Mouse (Mus musculus): Measurements from ENCODE around the gene Irf7. TPM values are rescaled to one million over a fixed set of nuclear protein-coding genes. Genes with fewer than 3 reads are reported as not detected.

Gene Irf7
- total and polyA plus RNA-seq, 3 experiments: 1.9 to 2.0 TPM; not detected in 1

DNA sequence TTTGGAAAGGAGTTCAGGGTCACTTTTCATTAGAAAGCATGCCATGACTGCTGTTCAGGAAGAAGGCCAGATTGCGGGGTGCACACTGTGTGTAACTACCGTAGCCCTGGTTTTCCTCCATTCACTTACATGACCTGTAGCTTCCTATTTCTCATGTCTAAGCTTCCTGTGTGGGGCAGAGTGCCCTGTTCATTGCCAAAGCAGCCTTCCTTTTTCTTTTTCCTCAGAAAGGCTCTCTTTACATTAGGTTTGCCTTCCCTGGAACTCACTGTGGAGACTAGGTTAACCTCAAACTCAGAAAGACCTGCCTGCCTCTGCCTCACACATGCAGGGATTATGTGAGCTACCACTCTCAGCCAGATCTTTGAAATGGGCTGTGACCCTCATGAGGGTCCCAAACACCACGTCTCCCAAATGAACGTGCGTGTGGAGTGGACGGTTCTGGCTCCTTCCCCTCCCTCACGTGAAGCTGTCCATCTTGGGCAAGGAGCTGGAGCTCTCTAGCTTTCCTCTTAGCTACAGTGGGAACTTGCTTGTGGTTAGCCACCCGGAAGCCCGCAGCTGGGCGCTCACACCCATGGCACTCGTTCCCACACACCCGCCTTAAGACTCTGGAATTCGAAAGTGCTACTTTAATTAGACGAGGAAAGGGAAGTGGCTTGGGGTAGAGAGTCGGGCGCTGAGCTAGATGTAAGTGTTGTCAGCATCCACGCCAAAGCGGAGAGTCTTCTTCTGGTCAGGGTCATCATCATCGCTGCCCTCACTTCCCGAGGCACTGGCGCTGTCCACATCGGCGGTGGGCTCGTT, 2.4 kb upstream of the Irf7 start:
- no peak for TF ChIP-seq ETS1 (IDR thresholded peaks at IDR 0.05; ENCODE audit: low read depth, low read length)
- no peak for TF ChIP-seq RCOR1 (IDR thresholded peaks at IDR 0.05; ENCODE audit: low read depth, low read length)
- TF ChIP-seq USF1 (IDR thresholded peaks at IDR 0.05; ENCODE audit: low read depth, low read length): no peak
- no peak for TF ChIP-seq USF2 (IDR thresholded peaks at IDR 0.05; ENCODE audit: borderline replicate concordance in 1 of 2, insufficient read depth in 1 of 2, low read depth in 1 of 2, low read length in 2 of 2)
- no peak for TF ChIP-seq MAX (IDR thresholded peaks at IDR 0.05; ENCODE audit: low read length)
- TF ChIP-seq BHLHE40 (IDR thresholded peaks at IDR 0.05; ENCODE audit: borderline replicate concordance, low read depth, low read length): no peak
- no peak for TF ChIP-seq JUND (IDR thresholded peaks at IDR 0.05; ENCODE audit: low read depth, low read length)
- no peak for TF ChIP-seq ZMIZ1 (IDR thresholded peaks at IDR 0.05; ENCODE audit: low read depth, low read length)
- TF ChIP-seq GATA1 (IDR thresholded peaks at IDR 0.05; ENCODE audit: low read depth, low read length): no peak
- no peak for TF ChIP-seq EP300 (IDR thresholded peaks at IDR 0.05; ENCODE audit: low read depth in 1 of 2, low read length in 2 of 2)
- no peaks in the 10 kb centered on the region for H3K79me2 ChIP-seq (ENCODE audit: control insufficient read depth, insufficient read depth, low read length, poor library complexity)
- H3K36me3 ChIP-seq (ENCODE audit: control insufficient read depth in 1 of 2, insufficient read depth in 2 of 2, low read length in 2 of 2): no peaks in the 10 kb centered on the region; a peak in 1 of 4 replicates
- no peak for DNase-seq (ENCODE audit: low read depth, low spot score)
- H3K27me3 ChIP-seq (ENCODE audit: control insufficient read depth in 1 of 2, insufficient read depth in 2 of 2, low read length in 2 of 2): no peaks in the 10 kb centered on the region
- H3K4me1 ChIP-seq (ENCODE audit: control insufficient read depth in 1 of 2, insufficient read depth in 2 of 2, low read length in 2 of 2): peaks cover 2 to 3% of the 10 kb centered on the region in 2 experiments; a peak in 2 of 4 replicates
- no peaks in the 10 kb centered on the region for H3K9me3 ChIP-seq (replicated peaks; ENCODE audit: insufficient read depth, low read length)
- H3K9ac ChIP-seq (ENCODE audit: control insufficient read depth, low read depth, low read length, poor library complexity, severe bottlenecking): no peak overlapping the region
- H3K4me3 ChIP-seq (ENCODE audit: control insufficient read depth in 1 of 2, insufficient read depth in 1 of 2, low read depth in 2 of 2, low read length in 2 of 2): no peak overlapping the region
- no peak overlapping the region for H3K27ac ChIP-seq (ENCODE audit: control insufficient read depth, low read depth, low read length)

DNA sequence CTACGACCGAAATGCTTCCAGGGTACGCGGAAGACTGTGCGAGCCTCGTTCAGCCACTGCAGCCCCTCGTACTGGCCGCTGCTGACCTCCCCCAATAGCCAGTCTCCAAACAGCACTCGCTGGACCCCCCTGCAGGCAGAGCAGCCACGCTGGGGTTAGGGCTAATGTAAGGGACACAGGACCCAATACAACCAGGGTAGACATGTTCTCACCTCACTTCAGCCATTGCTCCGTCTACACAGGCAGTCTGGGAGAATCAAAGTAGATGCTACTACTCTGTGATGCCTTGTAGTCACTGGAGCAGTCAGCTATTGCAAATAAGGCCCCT, 906 bp downstream of the Irf7 start:
- no peak for DNase-seq (ENCODE audit: low read depth, low spot score)
- no peak overlapping the region for H3K27ac ChIP-seq (ENCODE audit: control insufficient read depth, low read depth, low read length)
- H3K27me3 ChIP-seq (ENCODE audit: control insufficient read depth in 1 of 2, insufficient read depth in 2 of 2, low read length in 2 of 2): no peaks in the 10 kb centered on the region
- H3K9me3 ChIP-seq (replicated peaks; ENCODE audit: insufficient read depth, low read length): no peaks in the 10 kb centered on the region
- peaks cover 0 to 2% of the 10 kb centered on the region in 2 experiments; a peak in 2 of 4 replicates for H3K36me3 ChIP-seq (ENCODE audit: control insufficient read depth in 1 of 2, insufficient read depth in 2 of 2, low read length in 2 of 2)
- H3K9ac ChIP-seq (ENCODE audit: control insufficient read depth, low read depth, low read length, poor library complexity, severe bottlenecking): no peak overlapping the region
- no peak for TF ChIP-seq TBP (IDR thresholded peaks at IDR 0.05; ENCODE audit: low read depth, low read length)
- 0 out of 2 replicates have a peak, but pooled peaks have one; percentile 35 for TF ChIP-seq MXI1 (IDR thresholded peaks at IDR 0.05; ENCODE audit: low read depth, low read length)
- TF ChIP-seq E2F4 (IDR thresholded peaks at IDR 0.05; ENCODE audit: borderline replicate concordance, low read depth, low read length): no peak
- no peak for TF ChIP-seq SIN3A (IDR thresholded peaks at IDR 0.05; ENCODE audit: low read length)
- H3K4me3 ChIP-seq (ENCODE audit: control insufficient read depth in 1 of 2, insufficient read depth in 1 of 2, low read depth in 2 of 2, low read length in 2 of 2): peak overlapping the region in 1 of 2 experiments; percentile 79; a peak in 2 of 4 replicates
- H3K4me1 ChIP-seq (ENCODE audit: control insufficient read depth in 1 of 2, insufficient read depth in 2 of 2, low read length in 2 of 2): peaks cover 2 to 3% of the 10 kb centered on the region in 2 experiments; a peak in 2 of 4 replicates
- no peaks in the 10 kb centered on the region for H3K79me2 ChIP-seq (ENCODE audit: control insufficient read depth, insufficient read depth, low read length, poor library complexity)
